Comparison of ENCODE assay signal across 8 mouse cellular contexts in genomic region chr4:117132794-117133143, GRCm38 (mm10). TPM values are rescaled to one million over a fixed set of nuclear protein-coding genes. Genes with fewer than 3 reads are reported as not detected.
DNase-seq lines count a peak whose midpoint lies in the region; ATAC-seq and TF ChIP-seq lines count a peak whose summit lies in the region.

No protein-coding gene starts in this region.

- peaks cover 20% of the 10 kb centered on the region for H3K27me3 ChIP-seq in lung, embryonic 15.5 days
- peaks cover 65% of the 10 kb centered on the region for H3K27me3 ChIP-seq in forebrain, embryonic 10.5 days (ENCODE audit: poor library complexity, severe bottlenecking)
- H3K27me3 ChIP-seq in limb, embryonic 12.5 days = peaks cover 35% of the 10 kb centered on the region
- H3K27me3 ChIP-seq in small intestine, adult 2 months (ENCODE audit: control insufficient read depth, insufficient read depth, low read length) = no peaks in the 10 kb centered on the region

- no peak overlapping the region for H3K9ac ChIP-seq in lung, embryonic 15.5 days
- H3K9ac ChIP-seq in limb, embryonic 12.5 days (replicated peaks) = peak overlapping the region; percentile 80; the same call in 1 of the 2 replicates

- TF ChIP-seq CTCF in small intestine, adult 2 months (IDR thresholded peaks at IDR 0.05; ENCODE audit: extremely low read depth, insufficient read length, insufficient replicate concordance, low read depth, low read length) = no peak

- H3K27ac ChIP-seq in lung, embryonic 15.5 days = no peak overlapping the region
- peak overlapping the region; percentile 86 for H3K27ac ChIP-seq in forebrain, embryonic 10.5 days
- H3K27ac ChIP-seq in limb, embryonic 12.5 days = no peak overlapping the region
- no peak overlapping the region for H3K27ac ChIP-seq in small intestine, adult 2 months (ENCODE audit: insufficient read depth, low read depth, low read length)

- H3K36me3 ChIP-seq in lung, embryonic 15.5 days = 0 out of 2 replicates have a peak, but pooled peaks cover 3% of the 10 kb centered on the region
- peaks cover 28% of the 10 kb centered on the region for H3K36me3 ChIP-seq in forebrain, embryonic 10.5 days (replicated peaks)
- peaks cover 12% of the 10 kb centered on the region for H3K36me3 ChIP-seq in limb, embryonic 12.5 days
- peaks cover 20% of the 10 kb centered on the region for H3K36me3 ChIP-seq in small intestine, adult 2 months (ENCODE audit: control insufficient read depth, insufficient read depth, low read length)

- peak overlapping the region; percentile 100 for H3K4me2 ChIP-seq in lung, embryonic 15.5 days
- peak overlapping the region; percentile 95 for H3K4me2 ChIP-seq in limb, embryonic 12.5 days

- H3K4me1 ChIP-seq in lung, embryonic 15.5 days = peaks cover 14% of the 10 kb centered on the region
- H3K4me1 ChIP-seq in forebrain, embryonic 10.5 days = peaks cover 66% of the 10 kb centered on the region
- peaks cover 19% of the 10 kb centered on the region for H3K4me1 ChIP-seq in limb, embryonic 12.5 days (replicated peaks)
- H3K4me1 ChIP-seq in small intestine, adult 2 months (ENCODE audit: control insufficient read depth, insufficient read depth, insufficient read length, low read length) = peaks cover 17% of the 10 kb centered on the region; the same call in 1 of the 2 replicates

- no peaks in the 10 kb centered on the region for H3K9me3 ChIP-seq in lung, embryonic 15.5 days
- no peaks in the 10 kb centered on the region for H3K9me3 ChIP-seq in forebrain, embryonic 10.5 days
- H3K9me3 ChIP-seq in limb, embryonic 12.5 days = no peaks in the 10 kb centered on the region

- no peak for ATAC-seq in lung, embryonic 15.5 days (ENCODE audit: borderline replicate concordance, extremely low read depth, low FRiP score, low TSS enrichment)
- ATAC-seq in limb, embryonic 12.5 days (ENCODE audit: insufficient number of reproducible peaks, insufficient read depth, low FRiP score, low TSS enrichment, low read depth) = no peak

- peak overlapping the region; percentile 89 for H3K4me3 ChIP-seq in lung, embryonic 15.5 days
- H3K4me3 ChIP-seq in forebrain, embryonic 10.5 days = peak overlapping the region; percentile 92
- peak overlapping the region; percentile 85 for H3K4me3 ChIP-seq in limb, embryonic 12.5 days (replicated peaks)
- peak overlapping the region; percentile 85 for H3K4me3 ChIP-seq in small intestine, adult 2 months (ENCODE audit: low read depth, low read length)

- 18% methylated on average over 11 of the region's 11 CpGs for WGBS in lung, embryonic 15.5 days
- 5% methylated on average over 11 of the region's 11 CpGs for WGBS in forebrain, embryonic 10.5 days
- WGBS in limb, embryonic 12.5 days = 10% methylated on average over 11 of the region's 11 CpGs
- 79% methylated on average over 11 of the region's 11 CpGs for WGBS in small intestine, adult 2 months

- TF ChIP-seq POLR2A in small intestine, adult 2 months (IDR thresholded peaks at IDR 0.05; ENCODE audit: low read depth, low read length) = no peak

- no peak for DNase-seq in lung, postnatal 36 days
- no peak for DNase-seq in forebrain, embryonic 10.5 days (ENCODE audit: extremely low spot score, low spot score)
- DNase-seq in layer of hippocampus, adult 11-12 months (ENCODE audit: low spot score) = no peak
- DNase-seq in ovary, adult 18-20 months (ENCODE audit: low spot score) = no peak
- no peak for DNase-seq in cerebellum, postnatal 25 days

RNA-seq across cellular contexts. Expression of gene Plk3, which starts 1.0 kb away (rescaled TPM):
- polyA plus RNA-seq in lung, embryonic 15.5 days (2015; fragmentation: Nextera tagmentation; extraction: Ambion mirVana) = 3.1 and 4.1 TPM in 2 replicates
- 12.8 and 14.0 TPM in 2 replicates for polyA plus RNA-seq in forebrain, embryonic 10.5 days (2016; fragmentation: Nextera tagmentation; extraction: Ambion mirVana)
- polyA plus RNA-seq in limb, embryonic 12.5 days (2016; fragmentation: Nextera tagmentation; extraction: Ambion mirVana) = 2.5 and 2.7 TPM in 2 replicates
- 23.5 and 23.9 TPM in 2 replicates for polyA plus RNA-seq in small intestine, adult 2 months (2012; rRNA removed)

RNA-seq across cellular contexts. Expression of gene Tctex1d4, which starts 6.2 kb away (rescaled TPM):
- polyA plus RNA-seq in lung, embryonic 15.5 days (2015; fragmentation: Nextera tagmentation; extraction: Ambion mirVana) = 0.50 and 1.0 TPM in 2 replicates
- polyA plus RNA-seq in forebrain, embryonic 10.5 days (2016; fragmentation: Nextera tagmentation; extraction: Ambion mirVana) = not detected in 2 replicates
- polyA plus RNA-seq in limb, embryonic 12.5 days (2016; fragmentation: Nextera tagmentation; extraction: Ambion mirVana) = not detected in 2 replicates
- polyA plus RNA-seq in small intestine, adult 2 months (2012; rRNA removed) = 0.33 and 0.62 TPM in 2 replicates

RNA-seq across cellular contexts. Expression of gene Btbd19, which starts 7.2 kb away (rescaled TPM):
- polyA plus RNA-seq in lung, embryonic 15.5 days (2015; fragmentation: Nextera tagmentation; extraction: Ambion mirVana) = 5.9 and 6.8 TPM in 2 replicates
- polyA plus RNA-seq in forebrain, embryonic 10.5 days (2016; fragmentation: Nextera tagmentation; extraction: Ambion mirVana) = 4.9 and 5.3 TPM in 2 replicates
- polyA plus RNA-seq in limb, embryonic 12.5 days (2016; fragmentation: Nextera tagmentation; extraction: Ambion mirVana) = 4.2 and 5.1 TPM in 2 replicates
- polyA plus RNA-seq in small intestine, adult 2 months (2012; rRNA removed) = 3.8 and 4.5 TPM in 2 replicates

RNA-seq across cellular contexts. Expression of gene Rps8, which starts 23.3 kb away (rescaled TPM):
- 923 and 933 TPM in 2 replicates for polyA plus RNA-seq in lung, embryonic 15.5 days (2015; fragmentation: Nextera tagmentation; extraction: Ambion mirVana)
- polyA plus RNA-seq in forebrain, embryonic 10.5 days (2016; fragmentation: Nextera tagmentation; extraction: Ambion mirVana) = 878 and 901 TPM in 2 replicates
- 892 and 981 TPM in 2 replicates for polyA plus RNA-seq in limb, embryonic 12.5 days (2016; fragmentation: Nextera tagmentation; extraction: Ambion mirVana)
- polyA plus RNA-seq in small intestine, adult 2 months (2012; rRNA removed) = 205 and 258 TPM in 2 replicates

RNA-seq across cellular contexts. Expression of gene Ptch2, which starts 36.9 kb away (rescaled TPM):
- 7.1 and 7.9 TPM in 2 replicates for polyA plus RNA-seq in lung, embryonic 15.5 days (2015; fragmentation: Nextera tagmentation; extraction: Ambion mirVana)
- 7.3 TPM in 2 replicates for polyA plus RNA-seq in forebrain, embryonic 10.5 days (2016; fragmentation: Nextera tagmentation; extraction: Ambion mirVana)
- polyA plus RNA-seq in limb, embryonic 12.5 days (2016; fragmentation: Nextera tagmentation; extraction: Ambion mirVana) = 5.4 and 6.4 TPM in 2 replicates
- 2.4 and 3.7 TPM in 2 replicates for polyA plus RNA-seq in small intestine, adult 2 months (2012; rRNA removed)
